Mouse (Mus musculus): ENCODE measurements around the gene S100a8. TPM values are rescaled to one million over a fixed set of nuclear protein-coding genes. Genes with fewer than 3 reads are reported as not detected.

The S100a8 gene
- total RNA-seq, 1 experiment: not detected

- Histone ChIP-seq H3K9me3 (ENCODE audit: control insufficient read depth, insufficient read depth, low read depth, low read length) (no peaks in the 10 kb centered on the region), H3K9ac (ENCODE audit: insufficient read depth, low read depth, low read length, poor library complexity, severe bottlenecking) (no peak within 1 kb of the TSS), H3K4me3 (ENCODE audit: insufficient read depth in 1 of 2, low read depth in 1 of 2, low read length in 2 of 2, poor library complexity in 1 of 2, severe bottlenecking in 1 of 2) (no peak within 1 kb of the TSS), H3K4me1 (ENCODE audit: control insufficient read depth in 2 of 2, insufficient read depth in 2 of 2, low read length in 2 of 2, poor library complexity in 1 of 2) (no peaks in the 10 kb centered on the region), H3K36me3 (ENCODE audit: control insufficient read depth, insufficient read depth, low read length, poor library complexity, severe bottlenecking) (no peaks in the 10 kb centered on the region), H3K27ac (ENCODE audit: insufficient read depth, low read depth, low read length, poor library complexity, severe bottlenecking) (no peak within 1 kb of the TSS)
- DNase-seq (ENCODE audit: low read depth, low spot score): no peak
- in situ Hi-C loops (cut with MboI; ENCODE audit: low sequenced_read_pairs in 2 of 2, unreplicated experiment in 2 of 2): no loop called here
- TF ChIP-seq ZNF384 (IDR thresholded peaks at IDR 0.05; ENCODE audit: low read depth, low read length): no peak
- no peak for TF ChIP-seq CHD2 (IDR thresholded peaks at IDR 0.05; ENCODE audit: low read depth, low read length)
- no peak for TF ChIP-seq HCFC1 (IDR thresholded peaks at IDR 0.05; ENCODE audit: borderline replicate concordance, insufficient read depth, low read length)
- no peak for TF ChIP-seq MAFK (IDR thresholded peaks at IDR 0.05; ENCODE audit: insufficient read depth, low read depth, low read length)
- no peak for TF ChIP-seq ZC3H11A (IDR thresholded peaks at IDR 0.05; ENCODE audit: borderline replicate concordance, low read depth, low read length)
Observed at GRCm38 (mm10) chr3:90695613-90696012, 26.8 kb downstream of the S100a8 start, which contains the start of gene S100a9. S100a9 (minus strand) TSS chr3:90695721.

DNA sequence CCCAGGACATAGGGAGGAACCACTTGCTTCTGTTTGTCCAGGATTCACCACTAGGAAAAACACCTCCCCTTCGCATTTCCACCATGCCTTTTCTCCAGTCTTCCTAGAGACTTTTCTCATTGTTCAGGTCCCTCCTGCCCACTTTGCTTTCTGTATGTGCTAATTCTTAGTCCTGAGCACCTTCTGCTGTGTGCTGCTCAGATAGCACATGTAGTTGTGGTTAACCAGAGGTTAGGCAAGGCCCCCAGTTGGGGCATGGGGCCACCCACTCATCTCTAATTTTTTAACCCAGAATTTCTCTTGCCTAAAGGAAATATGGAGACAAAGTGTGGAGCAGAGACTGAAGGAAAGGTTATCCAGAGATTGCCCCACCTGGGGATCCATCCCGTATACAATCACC, 33.5 kb downstream of the S100a8 start:
- DNase-seq (ENCODE audit: low read depth, low spot score): no peak
- Histone ChIP-seq H3K4me1 (ENCODE audit: control insufficient read depth in 2 of 2, insufficient read depth in 2 of 2, low read length in 2 of 2, poor library complexity in 1 of 2) (no peaks in the 10 kb centered on the region), H3K4me3 (ENCODE audit: insufficient read depth in 1 of 2, low read depth in 1 of 2, low read length in 2 of 2, poor library complexity in 1 of 2, severe bottlenecking in 1 of 2) (no peak overlapping the region), H3K27ac (ENCODE audit: insufficient read depth, low read depth, low read length, poor library complexity, severe bottlenecking) (no peak overlapping the region), H3K9ac (ENCODE audit: insufficient read depth, low read depth, low read length, poor library complexity, severe bottlenecking) (no peak overlapping the region), H3K36me3 (ENCODE audit: control insufficient read depth, insufficient read depth, low read length, poor library complexity, severe bottlenecking) (no peaks in the 10 kb centered on the region), H3K9me3 (ENCODE audit: control insufficient read depth, insufficient read depth, low read depth, low read length) (no peaks in the 10 kb centered on the region)
- TF ChIP-seq CHD2 (IDR thresholded peaks at IDR 0.05; ENCODE audit: low read depth, low read length) (no peak), MAFK (IDR thresholded peaks at IDR 0.05; ENCODE audit: insufficient read depth, low read depth, low read length) (no peak), ZC3H11A (IDR thresholded peaks at IDR 0.05; ENCODE audit: borderline replicate concordance, low read depth, low read length) (no peak), ZNF384 (IDR thresholded peaks at IDR 0.05; ENCODE audit: low read depth, low read length) (no peak), HCFC1 (IDR thresholded peaks at IDR 0.05; ENCODE audit: borderline replicate concordance, insufficient read depth, low read length) (no peak)
- in situ Hi-C loops (cut with MboI; ENCODE audit: low sequenced_read_pairs in 2 of 2, unreplicated experiment in 2 of 2): no loop called here

DNA sequence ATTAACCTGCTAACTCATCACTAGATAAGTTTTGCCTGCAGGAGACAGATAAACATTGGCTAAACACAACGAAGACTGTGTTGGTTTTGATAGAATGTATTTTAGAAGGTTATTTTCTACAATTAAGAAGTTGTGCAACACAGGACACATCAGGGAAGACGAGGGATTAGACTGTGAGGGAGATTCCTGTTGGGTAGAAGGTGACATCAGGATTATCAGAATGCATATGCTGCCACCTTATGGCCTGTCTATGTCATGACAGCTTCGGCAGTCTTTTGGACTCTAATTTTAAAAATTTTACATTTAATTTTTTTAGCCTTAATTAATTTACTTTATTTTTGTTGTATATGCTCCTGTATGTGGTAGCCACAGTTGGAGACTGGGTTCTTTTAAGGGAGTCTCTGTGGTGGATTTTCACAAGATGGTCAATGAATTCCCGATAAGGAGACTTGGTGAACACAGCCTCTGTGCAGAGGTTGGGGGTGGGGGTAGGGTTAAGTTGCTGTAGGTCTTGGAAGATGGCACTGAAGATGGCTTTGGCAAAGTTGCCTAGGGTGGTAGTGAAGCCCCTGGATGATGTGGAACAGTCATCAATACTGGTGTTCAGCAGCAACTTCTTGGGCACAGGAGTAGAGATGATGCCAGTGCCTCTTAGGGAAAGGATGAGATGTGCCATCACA, 39.9 kb downstream of the S100a8 start:
- H3K36me3 ChIP-seq (ENCODE audit: control insufficient read depth, insufficient read depth, low read length, poor library complexity, severe bottlenecking): no peaks in the 10 kb centered on the region
- DNase-seq (ENCODE audit: low read depth, low spot score): no peak
- no peak overlapping the region for H3K4me3 ChIP-seq (ENCODE audit: insufficient read depth in 1 of 2, low read depth in 1 of 2, low read length in 2 of 2, poor library complexity in 1 of 2, severe bottlenecking in 1 of 2)
- in situ Hi-C loops (cut with MboI; ENCODE audit: low sequenced_read_pairs in 2 of 2, unreplicated experiment in 2 of 2): loop anchor here in 1 of 2 experiments (5.0 kb wide), 1 partner anchor 51 kb away; no protein-coding TSS in a partner anchor
- no peaks in the 10 kb centered on the region for H3K4me1 ChIP-seq (ENCODE audit: control insufficient read depth in 2 of 2, insufficient read depth in 2 of 2, low read length in 2 of 2, poor library complexity in 1 of 2)
- H3K9ac ChIP-seq (ENCODE audit: insufficient read depth, low read depth, low read length, poor library complexity, severe bottlenecking): no peak overlapping the region
- no peak overlapping the region for H3K27ac ChIP-seq (ENCODE audit: insufficient read depth, low read depth, low read length, poor library complexity, severe bottlenecking)
- TF ChIP-seq CHD2 (IDR thresholded peaks at IDR 0.05; ENCODE audit: low read depth, low read length) (no peak), HCFC1 (IDR thresholded peaks at IDR 0.05; ENCODE audit: borderline replicate concordance, insufficient read depth, low read length) (no peak), ZNF384 (IDR thresholded peaks at IDR 0.05; ENCODE audit: low read depth, low read length) (no peak), MAFK (IDR thresholded peaks at IDR 0.05; ENCODE audit: insufficient read depth, low read depth, low read length) (no peak), ZC3H11A (IDR thresholded peaks at IDR 0.05; ENCODE audit: borderline replicate concordance, low read depth, low read length) (no peak)
- H3K9me3 ChIP-seq (ENCODE audit: control insufficient read depth, insufficient read depth, low read depth, low read length): no peaks in the 10 kb centered on the region

DNA sequence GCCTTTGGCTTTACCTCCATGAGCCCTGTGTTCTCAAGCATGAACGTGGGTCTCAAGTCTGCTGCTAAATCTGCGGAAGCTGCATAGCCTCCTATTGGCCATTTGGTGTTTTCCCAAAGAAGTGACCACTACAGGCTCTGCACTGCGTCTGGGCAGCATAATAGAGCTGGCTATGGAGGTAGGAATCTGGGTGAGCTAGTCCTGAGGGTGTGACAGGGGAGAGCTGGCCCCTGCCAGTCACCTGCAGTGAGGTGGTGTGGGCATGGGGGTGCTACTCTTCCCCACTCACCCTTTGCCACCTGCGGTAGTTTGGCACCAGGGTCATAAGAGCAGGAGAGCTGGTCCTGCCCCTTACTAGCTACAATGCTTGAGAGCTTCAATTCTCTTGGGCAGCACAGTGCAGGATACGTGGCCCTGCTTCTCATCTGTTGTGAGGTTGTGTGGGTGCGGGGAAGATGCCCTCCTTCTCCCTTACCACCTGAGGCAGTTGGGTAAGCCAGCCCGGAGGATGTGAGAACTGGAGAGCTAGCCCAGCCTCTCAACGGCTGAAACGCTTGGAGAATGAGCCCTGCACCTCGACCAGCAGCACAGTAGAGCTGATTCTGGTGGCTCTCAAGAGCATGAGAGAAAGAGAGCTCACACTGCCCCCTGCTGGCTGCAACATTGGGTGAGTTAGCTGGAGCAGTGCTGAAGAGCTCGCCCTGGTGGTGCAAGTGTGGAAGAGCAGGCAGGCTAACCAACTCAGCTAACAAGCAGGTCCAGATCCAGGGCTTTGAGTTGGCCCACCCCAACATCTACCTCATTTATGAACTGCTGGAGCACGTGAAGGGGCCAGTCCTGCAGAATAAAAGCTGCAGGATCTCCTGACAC, 41.0 kb downstream of the S100a8 start:
- in situ Hi-C loops (cut with MboI; ENCODE audit: low sequenced_read_pairs in 2 of 2, unreplicated experiment in 2 of 2): loop anchor here in 1 of 2 experiments (5.0 kb wide), 1 partner anchor 53 kb away; no protein-coding TSS in a partner anchor

More for the DNA sequence above, 41.0 kb downstream of the S100a8 start:
- H3K9me3 ChIP-seq (ENCODE audit: control insufficient read depth, insufficient read depth, low read depth, low read length): no peaks in the 10 kb centered on the region
- no peak overlapping the region for H3K4me3 ChIP-seq (ENCODE audit: insufficient read depth in 1 of 2, low read depth in 1 of 2, low read length in 2 of 2, poor library complexity in 1 of 2, severe bottlenecking in 1 of 2)
- no peak overlapping the region for H3K27ac ChIP-seq (ENCODE audit: insufficient read depth, low read depth, low read length, poor library complexity, severe bottlenecking)
- peak; percentile 95 for DNase-seq (ENCODE audit: low read depth, low spot score)
- no peaks in the 10 kb centered on the region for H3K4me1 ChIP-seq (ENCODE audit: control insufficient read depth in 2 of 2, insufficient read depth in 2 of 2, low read length in 2 of 2, poor library complexity in 1 of 2)
- H3K36me3 ChIP-seq (ENCODE audit: control insufficient read depth, insufficient read depth, low read length, poor library complexity, severe bottlenecking): no peaks in the 10 kb centered on the region
- H3K9ac ChIP-seq (ENCODE audit: insufficient read depth, low read depth, low read length, poor library complexity, severe bottlenecking): no peak overlapping the region
- TF ChIP-seq ZC3H11A (IDR thresholded peaks at IDR 0.05; ENCODE audit: borderline replicate concordance, low read depth, low read length) (peak; percentile 62), ZNF384 (IDR thresholded peaks at IDR 0.05; ENCODE audit: low read depth, low read length) (no peak)

Other genes with a start within 250 kb of the S100a8 start
- 62.7 and 72.4 TPM in 2 replicates for gene Ints3, start 235.4 kb upstream of the S100a8 start, total RNA-seq (2012; rRNA removed)
- gene Npr1, start 203.1 kb upstream of the S100a8 start, total RNA-seq (2012; rRNA removed): 16.4 and 21.6 TPM in 2 replicates
- gene Ilf2, start 192.9 kb upstream of the S100a8 start, total RNA-seq (2012; rRNA removed): 153 and 165 TPM in 2 replicates
- 24.7 and 33.6 TPM in 2 replicates for gene Snapin, start 177.9 kb upstream of the S100a8 start, total RNA-seq (2012; rRNA removed)
- gene Chtop, start 159.5 kb upstream of the S100a8 start, total RNA-seq (2012; rRNA removed): 84.0 and 110 TPM in 2 replicates
- 1.7 and 2.3 TPM in 2 replicates for gene S100a1, start 154.6 kb upstream of the S100a8 start, total RNA-seq (2012; rRNA removed)
- gene S100a13, start 154.5 kb upstream of the S100a8 start, total RNA-seq (2012; rRNA removed): 5.3 and 8.2 TPM in 2 replicates
- gene S100a14, start 142.1 kb upstream of the S100a8 start, total RNA-seq (2012; rRNA removed): 0.54 TPM in 1 of 2 replicates, not detected in the other
- 3.2 TPM in 2 replicates for gene S100a16, start 131.7 kb upstream of the S100a8 start, total RNA-seq (2012; rRNA removed)
- 0.95 and 1.6 TPM in 2 replicates for gene S100a3, start 108.4 kb upstream of the S100a8 start, total RNA-seq (2012; rRNA removed)
- not detected in 2 replicates for gene S100a2, start 78.7 kb upstream of the S100a8 start, total RNA-seq (2012; rRNA removed)
- not detected in 2 replicates for gene Gm42674, start 67.1 kb upstream of the S100a8 start, total RNA-seq (2012; rRNA removed)
- 2.0 and 6.9 TPM in 2 replicates for gene S100a4, start 65.2 kb upstream of the S100a8 start, total RNA-seq (2012; rRNA removed)
- not detected in 2 replicates for gene S100a5, start 60.5 kb upstream of the S100a8 start, total RNA-seq (2012; rRNA removed)
- 488 and 912 TPM in 2 replicates for gene S100a6, start 56.1 kb upstream of the S100a8 start, total RNA-seq (2012; rRNA removed)
- gene S100a7a, start 15.0 kb upstream of the S100a8 start, total RNA-seq (2012; rRNA removed): 0.32 and 1.1 TPM in 2 replicates
- gene S100a9, start 26.7 kb downstream of the S100a8 start, total RNA-seq (2012; rRNA removed): not detected in 2 replicates
- gene Pglyrp4, start 57.9 kb downstream of the S100a8 start, total RNA-seq (2012; rRNA removed): not detected in 2 replicates
- not detected in 2 replicates for gene Gm5849, start 108.9 kb downstream of the S100a8 start, total RNA-seq (2012; rRNA removed)

Data from ES-E14 (cell line).